Mouse (Mus musculus) urinary bladder, postnatal 36 days (tissue): ENCODE measurements around the gene Fpr1.
A peak's percentile ranks its signal among the peaks of the same experiment; 100 is the strongest.
"Not testable (repeated sequence)": the region's sequence is repeated elsewhere in the genome, so short reads cannot be mapped to it uniquely, and the experiment has no call there.

Source experiments
- DNase-seq, 2 experiments: peaks; one replicate each; pipeline ENCODE4 v3.0.0; 2022; ENCODE audit warnings: low spot score in 2 of 2, mixed read lengths in 1 of 2

Fpr1 gene

GRCm38 (mm10) chr17:17849906-17850712, 33.6 kb downstream of the Fpr1 start:
- DNase-seq = no peak

DNA sequence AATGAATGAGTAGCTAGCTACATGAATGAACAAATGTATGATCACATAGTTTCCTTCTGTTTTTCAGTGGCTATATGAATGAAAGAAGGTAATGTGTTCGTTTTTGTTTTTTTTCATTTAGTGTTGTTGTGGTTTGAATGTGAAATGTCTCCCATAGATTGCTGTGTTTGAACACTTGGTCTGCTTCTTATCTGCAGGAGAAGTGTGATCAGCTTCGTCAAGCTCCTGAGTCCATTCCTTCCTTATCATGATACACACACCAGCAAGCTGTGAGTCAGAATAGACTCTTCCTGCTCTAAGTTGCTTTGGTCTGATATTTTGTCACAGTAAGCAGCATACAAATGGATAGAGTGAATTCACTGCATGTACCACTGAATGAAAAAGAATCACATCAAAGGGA, 34.8 kb downstream of the Fpr1 start:
- DNase-seq = no peak

DNA sequence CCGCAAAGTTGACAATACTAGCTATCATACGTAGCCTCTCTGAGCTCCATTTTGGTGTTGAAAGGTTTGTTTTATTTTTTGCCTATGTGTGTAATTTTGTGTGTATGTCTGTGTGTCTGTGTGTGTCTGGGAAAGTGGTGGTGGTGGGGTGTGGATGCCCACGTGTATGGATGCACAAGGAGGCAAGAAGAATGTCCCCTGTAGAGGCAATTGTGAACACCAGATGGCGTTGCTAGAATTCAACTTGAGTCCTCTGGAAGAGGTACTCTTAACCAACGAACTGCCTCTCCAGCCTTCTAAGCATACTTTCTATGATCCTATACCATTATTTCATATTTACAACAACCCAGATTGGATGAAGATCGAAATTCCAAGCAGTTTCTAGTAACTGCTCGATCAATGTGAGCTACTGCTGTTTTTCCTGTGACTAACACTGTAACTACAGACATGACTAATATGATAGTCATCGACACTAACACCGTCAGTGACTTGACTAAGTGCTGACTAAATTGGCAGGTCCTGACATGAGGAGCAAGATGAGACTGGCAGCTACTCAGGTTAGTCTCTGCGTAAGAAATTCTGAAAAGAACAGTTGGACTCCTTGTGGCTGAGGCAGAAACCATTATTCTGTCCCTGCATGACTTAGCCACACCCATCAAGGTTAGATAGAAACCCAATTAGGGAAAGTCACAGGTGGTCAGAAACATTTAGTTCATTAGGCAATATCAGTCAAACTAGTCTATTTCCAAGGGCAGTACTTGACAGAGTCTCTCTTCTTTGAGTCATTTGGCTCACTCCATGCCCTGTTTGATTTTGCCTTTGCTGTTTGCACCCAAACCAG, 38.3 kb downstream of the Fpr1 start:
- peak in 1 of 2 experiments; percentile 38 for DNase-seq

DNA sequence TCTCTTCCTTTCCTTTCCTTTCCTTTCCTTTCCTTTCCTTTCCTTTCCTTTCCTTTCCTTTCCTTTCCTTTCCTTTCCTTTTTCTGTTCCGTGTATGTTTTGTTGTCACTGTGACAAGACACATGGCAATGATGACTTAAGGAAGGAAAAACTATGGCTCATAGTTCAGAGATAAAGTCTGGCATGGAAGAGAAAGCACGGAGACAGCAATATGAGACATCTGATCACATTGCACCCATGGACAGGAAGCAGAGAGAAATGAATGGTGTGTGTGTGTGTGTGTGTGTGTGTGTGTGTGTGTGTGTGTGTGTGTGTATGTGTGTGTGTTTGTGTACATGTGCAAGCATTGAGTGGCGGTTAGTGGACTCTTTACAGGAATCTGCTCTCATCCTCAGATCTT, 39.1 kb downstream of the Fpr1 start:
- not testable (repeated sequence) for DNase-seq

- no peak for DNase-seq
Measured at GRCm38 (mm10) chr17:17843534-17844261, 40.0 kb downstream of the Fpr1 start.

- no peak for DNase-seq
Measured at GRCm38 (mm10) chr17:17840796-17841195, 42.9 kb downstream of the Fpr1 start.

DNA sequence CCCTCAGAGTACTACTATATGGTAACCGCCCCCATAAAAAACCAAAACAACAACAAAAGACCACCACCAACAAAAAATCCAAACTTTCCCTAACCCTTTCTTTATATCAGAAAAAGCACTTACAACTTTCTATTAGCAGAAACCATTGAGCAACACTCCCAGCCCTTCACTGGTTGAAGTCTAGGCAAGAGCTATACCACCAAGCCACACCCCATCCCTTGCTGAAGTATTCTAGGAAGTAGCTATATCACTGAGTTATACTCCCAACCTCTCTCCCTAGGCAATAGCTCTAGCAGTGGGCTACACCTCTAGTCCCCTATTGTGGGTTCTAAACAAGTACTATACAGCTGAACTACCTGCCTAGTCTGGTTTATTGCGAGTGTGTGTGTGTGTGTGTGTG, 44.5 kb downstream of the Fpr1 start:
- DNase-seq = no peak

GRCm38 (mm10) chr17:17837919-17838701, 45.6 kb downstream of the Fpr1 start:
- peak; percentile 95 to 97 for DNase-seq

DNA sequence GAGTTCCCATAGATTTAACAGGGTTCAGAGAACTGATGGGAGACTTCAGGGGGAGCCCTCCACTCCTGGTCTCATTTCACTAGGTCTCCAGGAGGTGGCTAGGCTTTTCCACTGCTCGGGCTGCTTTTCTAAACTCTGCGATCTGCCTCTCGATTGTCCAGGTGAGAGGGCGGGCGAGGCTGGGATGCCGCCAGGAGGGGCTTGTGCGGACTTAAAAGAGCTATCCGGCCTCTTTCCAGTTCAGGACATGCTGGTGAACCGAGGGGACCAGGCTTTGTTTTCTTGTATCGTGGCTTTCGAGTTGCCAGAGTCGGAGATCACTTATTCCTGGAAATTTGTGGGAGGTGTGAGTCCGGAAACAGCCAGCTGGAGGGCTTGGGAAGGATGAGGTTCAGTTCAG, 46.3 kb downstream of the Fpr1 start:
- no peak for DNase-seq

GRCm38 (mm10) chr17:17836101-17836500, 47.6 kb downstream of the Fpr1 start:
- DNase-seq = no peak

- DNase-seq = peak; percentile 55 to 69
Measured at GRCm38 (mm10) chr17:17834896-17835295, 48.8 kb downstream of the Fpr1 start.

DNA sequence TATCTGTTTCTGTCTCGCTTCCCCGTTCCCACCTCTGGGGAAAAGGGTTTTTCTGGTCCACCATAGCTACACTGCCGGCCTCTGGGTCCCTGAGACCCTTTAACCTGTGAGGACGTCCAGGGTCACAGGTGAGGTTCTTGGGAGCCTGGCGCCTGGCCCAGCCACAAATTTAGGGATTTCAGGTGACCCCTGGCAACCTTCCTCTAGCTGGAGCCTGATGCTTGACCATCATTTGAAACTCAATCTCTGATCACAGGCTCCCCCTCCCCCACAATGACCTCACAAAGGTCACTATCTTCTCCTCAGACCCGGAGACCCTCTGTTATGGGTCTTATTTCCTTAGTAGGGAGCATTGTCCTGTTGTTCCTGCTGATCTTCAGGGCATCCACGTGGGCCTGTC, 53.0 kb downstream of the Fpr1 start:
- no peak for DNase-seq

- no peak for DNase-seq
Measured at GRCm38 (mm10) chr17:17829816-17830535, 53.8 kb downstream of the Fpr1 start.

GRCm38 (mm10) chr17:17829052-17829785, 54.5 kb downstream of the Fpr1 start:
- DNase-seq = no peak

GRCm38 (mm10) chr17:17828191-17828981, 55.4 kb downstream of the Fpr1 start:
- DNase-seq = peak in 1 of 2 experiments; percentile 40

- DNase-seq = peak; percentile 39 to 47
Measured at GRCm38 (mm10) chr17:17827658-17828190, 56.0 kb downstream of the Fpr1 start.

DNA sequence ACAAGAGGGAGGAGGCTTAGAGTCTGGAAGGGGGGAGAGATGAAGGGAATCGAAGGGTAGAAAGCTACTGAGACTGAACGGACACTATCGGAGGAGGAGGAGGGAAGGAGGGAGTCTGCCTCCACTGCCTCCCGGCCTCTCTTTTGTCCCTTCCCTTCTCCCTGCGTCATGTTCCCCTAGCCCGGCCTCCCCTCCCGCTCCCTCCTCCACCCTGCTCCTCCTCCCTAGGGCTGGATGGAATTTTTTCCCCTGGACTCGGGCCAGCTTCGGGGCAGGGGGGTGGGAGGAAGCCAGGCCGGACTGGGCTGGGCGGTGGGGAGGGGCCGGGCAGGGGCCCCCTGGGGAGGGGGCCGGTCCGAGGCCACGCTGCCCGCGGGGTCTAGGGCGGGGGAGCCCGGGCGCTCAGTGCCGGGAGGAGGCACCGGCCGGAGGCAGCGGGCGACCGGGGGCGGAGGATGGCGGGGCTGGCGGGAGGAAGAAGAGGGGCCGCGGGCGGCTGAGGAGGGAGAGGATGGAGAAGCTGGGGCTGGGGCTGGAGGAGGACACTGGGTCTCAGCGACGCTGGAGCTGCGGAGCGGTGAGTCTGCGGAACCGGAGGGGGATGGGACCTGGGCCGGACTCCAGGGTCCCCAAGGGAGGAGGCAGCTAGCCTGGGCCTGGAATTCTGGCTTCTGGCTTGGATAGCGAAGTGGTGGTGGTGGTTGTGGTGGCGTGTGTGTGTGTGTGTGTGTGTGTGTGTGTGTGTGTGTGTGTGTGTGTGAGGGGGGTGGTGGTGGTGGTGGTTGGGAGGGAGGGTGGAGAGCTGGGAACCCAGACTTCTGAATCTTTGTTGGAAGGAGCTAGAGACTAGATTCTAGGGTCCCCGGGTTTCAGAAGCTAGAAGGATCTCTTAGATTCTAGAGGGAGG, 56.7 kb downstream of the Fpr1 start, which contains the start of gene Spaca6:
Gene Spaca6, plus strand, starts transcription at position 408 of the 907 bp plus-strand sequence.
- peak; percentile 88 to 94 for DNase-seq
